Mouse (Mus musculus): ENCODE results near the gene Tekt5.

Gene Tekt5

GRCm38 (mm10) chr16:10394699-10395540 is at the start of gene Tekt5:
TSS of gene Tekt5 (minus strand) at chr16:10395490.
- DNase-seq (ENCODE audit: low spot score), result no peak

GRCm38 (mm10) chr16:10443723-10444122 is 48.4 kb upstream of the Tekt5 start:
- no peak for DNase-seq (ENCODE audit: low spot score)

GRCm38 (mm10) chr16:10441761-10442160 is 46.5 kb upstream of the Tekt5 start:
- no peak for DNase-seq (ENCODE audit: low spot score)

GRCm38 (mm10) chr16:10441328-10441727 is 46.0 kb upstream of the Tekt5 start:
- DNase-seq (ENCODE audit: low spot score), result no peak

GRCm38 (mm10) chr16:10438055-10438454 is 42.8 kb upstream of the Tekt5 start:
- DNase-seq (ENCODE audit: low spot score), result no peak

GRCm38 (mm10) chr16:10436166-10436565 is 40.9 kb upstream of the Tekt5 start:
- no peak for DNase-seq (ENCODE audit: low spot score)

- DNase-seq (ENCODE audit: low spot score), result no peak
These were observed 38.1 kb upstream of the Tekt5 start for GRCm38 (mm10) chr16:10433344-10433743.

GRCm38 (mm10) chr16:10432387-10432786 is 37.1 kb upstream of the Tekt5 start:
- no peak for DNase-seq (ENCODE audit: low spot score)

GRCm38 (mm10) chr16:10431911-10432310 is 36.6 kb upstream of the Tekt5 start:
- DNase-seq (ENCODE audit: low spot score), result no peak

GRCm38 (mm10) chr16:10420447-10421054 is 25.3 kb upstream of the Tekt5 start:
- DNase-seq (ENCODE audit: low spot score), result no peak

- no peak for DNase-seq (ENCODE audit: low spot score)
These were observed 22.5 kb upstream of the Tekt5 start for GRCm38 (mm10) chr16:10417723-10418259.

GRCm38 (mm10) chr16:10416866-10417265 is 21.6 kb upstream of the Tekt5 start:
- DNase-seq (ENCODE audit: low spot score), result no peak

- DNase-seq (ENCODE audit: low spot score), result no peak
These were observed 20.7 kb upstream of the Tekt5 start for GRCm38 (mm10) chr16:10415976-10416375.

- DNase-seq (ENCODE audit: low spot score), result peak; percentile 89
These were observed 16.8 kb upstream of the Tekt5 start, which contains the start of gene Nubp1 for GRCm38 (mm10) chr16:10411764-10412746. TSS of gene Nubp1 (plus strand) at chr16:10411948.

- DNase-seq (ENCODE audit: low spot score), result peak; percentile 73
These were observed 3.9 kb upstream of the Tekt5 start for GRCm38 (mm10) chr16:10399160-10399559.

GRCm38 (mm10) chr16:10398755-10399154 is 3.5 kb upstream of the Tekt5 start:
- DNase-seq (ENCODE audit: low spot score), result no peak

- DNase-seq (ENCODE audit: low spot score), result no peak
These were observed 2.7 kb downstream of the Tekt5 start for GRCm38 (mm10) chr16:10392587-10392986.

- DNase-seq (ENCODE audit: low spot score), result no peak
These were observed 6.5 kb downstream of the Tekt5 start for GRCm38 (mm10) chr16:10388634-10389365.

GRCm38 (mm10) chr16:10385261-10385660 is 10.0 kb downstream of the Tekt5 start:
- no peak for DNase-seq (ENCODE audit: low spot score)

GRCm38 (mm10) chr16:10384544-10384943 is 10.7 kb downstream of the Tekt5 start:
- no peak for DNase-seq (ENCODE audit: low spot score)

- no peak for DNase-seq (ENCODE audit: low spot score)
These were observed 11.2 kb downstream of the Tekt5 start for GRCm38 (mm10) chr16:10384060-10384497.

Data from ovary, postnatal 10 days (tissue).